Mouse (Mus musculus): ENCODE results near the gene Gm21761. TPM values are rescaled to one million over a fixed set of nuclear protein-coding genes. Genes with fewer than 3 reads are reported as not detected.
"Not testable (repeated sequence)": the region's sequence is repeated elsewhere in the genome, so short reads cannot be mapped to it uniquely, and the experiment has no call there.

The Gm21761 gene
- polyA plus RNA-seq, 1 experiment: not detected

DNA sequence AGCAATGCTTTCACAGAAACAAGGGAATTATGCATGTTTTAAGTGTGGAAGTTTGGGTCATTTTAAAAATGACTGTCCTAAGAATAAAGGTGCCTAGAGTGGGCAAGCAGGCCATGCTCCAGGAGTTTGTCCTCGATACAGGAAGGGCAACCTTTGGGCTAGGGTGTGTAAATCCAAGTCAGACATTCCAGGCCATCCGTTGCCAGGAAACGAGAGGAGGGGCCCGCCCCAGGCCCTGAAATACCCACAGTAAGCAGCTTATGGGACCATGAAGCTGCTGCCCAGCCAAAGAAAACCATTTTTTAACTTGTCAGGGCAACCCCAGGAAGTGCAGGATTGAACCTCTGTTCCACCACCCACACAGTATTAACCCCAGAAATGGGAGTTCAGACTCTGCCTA is 42.2 kb downstream of the Gm21761 start:
- not testable (repeated sequence) for H3K4me3 ChIP-seq (replicated peaks); H3K27me3 ChIP-seq (ENCODE audit: control insufficient read depth); H3K36me3 ChIP-seq (ENCODE audit: control insufficient read depth); H3K4me1 ChIP-seq (ENCODE audit: control insufficient read depth); H3K9me3 ChIP-seq (ENCODE audit: control insufficient read depth, low read length)

GRCm38 (mm10) chr13:119864395-119864999 is 64.6 kb downstream of the Gm21761 start:
- H3K4me3 ChIP-seq (replicated peaks); H3K4me1 ChIP-seq (ENCODE audit: control insufficient read depth); H3K9me3 ChIP-seq (ENCODE audit: control insufficient read depth, low read length); H3K27me3 ChIP-seq (ENCODE audit: control insufficient read depth); H3K36me3 ChIP-seq (ENCODE audit: control insufficient read depth): not testable (repeated sequence)

DNA sequence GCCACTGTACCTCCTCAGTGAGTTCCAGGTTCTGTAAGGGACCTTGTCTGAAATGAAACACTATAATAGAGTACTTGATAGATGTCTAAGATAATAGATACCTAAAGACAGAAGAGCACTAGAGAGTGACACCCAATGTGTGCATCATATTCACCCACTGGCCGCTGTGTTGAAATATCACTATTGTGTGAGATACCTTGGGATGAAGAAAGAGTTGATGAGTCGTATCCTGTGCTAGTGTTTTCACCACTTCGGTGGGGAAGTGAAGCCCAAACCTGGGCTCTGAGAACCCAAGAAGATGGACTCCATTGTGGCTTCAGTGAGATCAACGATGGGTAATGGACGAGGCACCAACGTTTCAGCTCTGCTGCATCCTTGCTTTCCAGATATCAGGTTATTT is 66.7 kb downstream of the Gm21761 start:
- not testable (repeated sequence) for H3K4me3 ChIP-seq (replicated peaks); H3K9me3 ChIP-seq (ENCODE audit: control insufficient read depth, low read length); H3K27me3 ChIP-seq (ENCODE audit: control insufficient read depth); H3K36me3 ChIP-seq (ENCODE audit: control insufficient read depth); H3K4me1 ChIP-seq (ENCODE audit: control insufficient read depth)

Other genes starting within 250 kb of the Gm21761 start
- gene Hmgcs1, start 238.9 kb downstream of the Gm21761 start, polyA plus RNA-seq (2012): 0.04 and 0.14 TPM in 2 replicates
- 0.01 TPM in 1 of 2 replicates, not detected in the other for gene Nim1k, start 173.4 kb downstream of the Gm21761 start, polyA plus RNA-seq (2012)
- 0.57 and 1.3 TPM in 2 replicates for gene Zfp131, start 138.4 kb downstream of the Gm21761 start, polyA plus RNA-seq (2012)
- gene AF067063, start 99.1 kb downstream of the Gm21761 start, polyA plus RNA-seq (2012): not detected in 2 replicates
- not detected in 2 replicates for gene D13Ertd608e, start 93.3 kb downstream of the Gm21761 start, polyA plus RNA-seq (2012)
- gene Tcstv1, start 34.5 kb downstream of the Gm21761 start, polyA plus RNA-seq (2012): not detected in 2 replicates
- gene B020031M17Rik, start 21.5 kb upstream of the Gm21761 start, polyA plus RNA-seq (2012): not detected in 2 replicates
- not detected in 2 replicates for gene Gm36079, start 97.7 kb upstream of the Gm21761 start, polyA plus RNA-seq (2012)
- not detected in 2 replicates for gene Gm21188, start 122.9 kb upstream of the Gm21761 start, polyA plus RNA-seq (2012)
- not detected in 2 replicates for gene Gm20767, start 211.0 kb upstream of the Gm21761 start, polyA plus RNA-seq (2012)
- gene Gm21818, start 243.2 kb upstream of the Gm21761 start, polyA plus RNA-seq (2012): not detected in 2 replicates